Mouse (Mus musculus): ENCODE results near the gene Cer1. TPM values are rescaled to one million over a fixed set of nuclear protein-coding genes. Genes with fewer than 3 reads are reported as not detected.

Cer1 gene
- under 1 TPM; 0.26 to 0.32 TPM for total RNA-seq (2021)

- no peak for DNase-seq (ENCODE audit: extremely low spot score in 1 of 2, low spot score in 2 of 2)
Observed at GRCm38 (mm10) chr4:82884636-82885534, at the start of gene Cer1. Cer1 (minus strand) TSS chr4:82885148.

DNA sequence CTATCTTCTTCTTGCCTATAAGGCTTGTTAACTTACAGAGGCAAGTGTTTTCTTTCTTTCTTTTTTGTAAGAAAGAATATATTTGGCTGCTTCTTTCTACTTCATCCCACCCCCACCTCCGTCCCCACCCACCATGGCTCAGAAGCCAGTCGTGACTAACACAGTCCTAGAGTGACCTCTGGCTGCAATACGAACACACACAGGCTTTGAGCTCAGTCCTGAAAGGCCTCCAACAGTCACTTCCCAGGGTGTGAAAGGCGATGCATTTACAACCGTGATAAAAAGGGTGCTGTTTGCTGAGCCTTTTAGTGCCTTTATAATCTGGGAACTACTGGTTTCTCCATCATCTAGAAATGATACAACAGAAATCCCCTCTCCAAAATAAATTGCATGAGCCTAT, 49.4 kb upstream of the Cer1 start:
- DNase-seq (ENCODE audit: extremely low spot score in 1 of 2, low spot score in 2 of 2), result peak; percentile 42 to 48
- intact Hi-C loops (cut with DNase I), result loop anchor here (5.0 to 10.0 kb wide), 6 partner anchors 77 to 1760 kb away; partner anchors contain the start of gene Zdhhc21

More at GRCm38 (mm10) chr4:82884636-82885534, at the start of gene Cer1:
- intact Hi-C loops (cut with DNase I), result no loop called here

DNA sequence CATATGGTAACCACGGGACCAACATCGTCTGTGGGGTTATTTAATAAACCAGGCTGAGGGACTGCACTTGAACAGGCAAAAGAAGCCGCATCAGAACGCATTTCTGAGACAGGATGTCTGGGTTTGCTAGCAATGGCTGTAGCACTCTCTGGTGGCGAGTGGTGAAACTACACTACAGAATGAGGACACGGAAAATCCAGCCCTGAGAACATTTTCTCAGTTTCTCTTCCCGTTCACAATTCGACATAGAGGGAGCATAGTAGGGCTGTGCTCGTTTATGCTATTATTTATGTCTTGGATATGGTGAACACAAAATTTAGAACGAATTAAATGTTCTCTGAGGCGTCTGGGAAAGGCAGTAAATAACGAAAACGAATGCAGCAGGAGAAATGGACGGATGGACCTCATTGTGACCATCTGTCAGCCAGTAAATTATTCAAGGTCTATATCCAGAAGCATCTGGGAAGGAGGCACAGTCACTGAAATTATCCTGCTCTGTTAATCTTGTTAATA, 48.8 kb upstream of the Cer1 start:
- DNase-seq (ENCODE audit: extremely low spot score in 1 of 2, low spot score in 2 of 2), result peak; percentile 80 to 86
- intact Hi-C loops (cut with DNase I), result loop anchor here (5.0 to 10.0 kb wide), 6 partner anchors 76 to 1759 kb away; partner anchors contain the start of gene Zdhhc21

GRCm38 (mm10) chr4:82930079-82930478, 45.1 kb upstream of the Cer1 start:
- DNase-seq (ENCODE audit: extremely low spot score in 1 of 2, low spot score in 2 of 2), result no peak
- intact Hi-C loops (cut with DNase I), result loop anchor here (5.0 to 10.0 kb wide), 6 partner anchors 73 to 1755 kb away; partner anchors contain the start of gene Zdhhc21

- intact Hi-C loops (cut with DNase I), result no loop called here
- no peak for DNase-seq (ENCODE audit: extremely low spot score in 1 of 2, low spot score in 2 of 2)
Observed at GRCm38 (mm10) chr4:82921962-82922361, 37.0 kb upstream of the Cer1 start.

- intact Hi-C loops (cut with DNase I), result loop anchor here (5.0 kb wide), 1 partner anchor 61 kb away; the partner anchor contains the start of gene Zdhhc21
- DNase-seq (ENCODE audit: extremely low spot score in 1 of 2, low spot score in 2 of 2), result no peak
Observed at GRCm38 (mm10) chr4:82918625-82919024, 33.7 kb upstream of the Cer1 start.

DNA sequence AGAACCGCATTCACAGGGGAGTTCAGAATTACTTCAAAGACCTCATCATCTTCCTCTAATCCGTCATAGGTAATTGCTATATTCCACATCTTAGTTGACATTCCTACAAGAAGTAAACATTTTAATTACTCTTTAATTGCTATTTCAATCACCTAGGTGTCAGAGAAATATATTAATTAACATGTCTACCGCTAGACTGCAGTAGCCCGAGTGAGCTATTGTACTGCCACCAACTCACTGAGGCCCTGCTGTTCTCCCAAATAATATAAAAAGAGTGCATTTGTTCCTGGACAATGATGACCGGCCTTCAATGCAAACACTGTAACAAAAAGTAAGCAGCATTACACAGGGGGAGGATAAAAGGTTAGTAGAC, 31.7 kb upstream of the Cer1 start:
- intact Hi-C loops (cut with DNase I), result loop anchor here (5.0 kb wide), 1 partner anchor 59 kb away; the partner anchor contains the start of gene Zdhhc21
- no peak for DNase-seq (ENCODE audit: extremely low spot score in 1 of 2, low spot score in 2 of 2)

- DNase-seq (ENCODE audit: extremely low spot score in 1 of 2, low spot score in 2 of 2), result peak; percentile 45 to 60
- intact Hi-C loops (cut with DNase I), result loop anchor here (5.0 kb wide), 1 partner anchor 59 kb away; the partner anchor contains the start of gene Zdhhc21
Observed at GRCm38 (mm10) chr4:82916003-82916677, 31.2 kb upstream of the Cer1 start.

GRCm38 (mm10) chr4:82915576-82915975, 30.6 kb upstream of the Cer1 start:
- intact Hi-C loops (cut with DNase I), result loop anchor here (5.0 kb wide), 1 partner anchor 58 kb away; the partner anchor contains the start of gene Zdhhc21
- no peak for DNase-seq (ENCODE audit: extremely low spot score in 1 of 2, low spot score in 2 of 2)

DNA sequence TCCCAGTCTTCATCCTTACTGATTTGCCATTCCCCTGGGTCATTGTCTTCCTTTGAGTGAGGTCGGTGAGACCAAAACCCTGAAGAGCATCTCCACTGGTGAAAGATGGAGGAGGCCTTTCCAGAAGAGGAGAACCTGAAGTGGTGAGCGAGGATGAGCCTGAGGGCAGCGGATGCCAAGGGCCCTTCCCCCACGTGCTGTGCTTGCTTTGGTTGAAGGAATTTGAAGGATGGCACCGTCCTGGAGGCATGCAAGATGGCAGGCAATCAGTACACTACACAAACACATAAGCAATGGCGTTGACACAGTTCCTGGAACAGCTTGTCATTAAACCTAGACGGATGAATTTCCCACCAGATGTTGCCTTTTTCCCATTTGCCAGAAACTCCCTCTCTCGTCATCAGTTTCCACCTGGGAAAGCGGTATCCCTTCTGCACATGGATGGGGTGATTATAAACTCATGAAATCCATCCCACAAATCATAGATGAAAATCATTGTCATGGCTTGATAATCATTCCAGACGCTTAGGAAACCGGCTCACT, 29.7 kb upstream of the Cer1 start:
- intact Hi-C loops (cut with DNase I), result loop anchor here (5.0 kb wide), 1 partner anchor 57 kb away; the partner anchor contains the start of gene Zdhhc21
- no peak for DNase-seq (ENCODE audit: extremely low spot score in 1 of 2, low spot score in 2 of 2)

GRCm38 (mm10) chr4:82895227-82895626, 10.3 kb upstream of the Cer1 start:
- intact Hi-C loops (cut with DNase I), result no loop called here
- DNase-seq (ENCODE audit: extremely low spot score in 1 of 2, low spot score in 2 of 2), result no peak

GRCm38 (mm10) chr4:82892247-82892646, 7.3 kb upstream of the Cer1 start:
- intact Hi-C loops (cut with DNase I), result no loop called here
- DNase-seq (ENCODE audit: extremely low spot score in 1 of 2, low spot score in 2 of 2), result no peak

DNA sequence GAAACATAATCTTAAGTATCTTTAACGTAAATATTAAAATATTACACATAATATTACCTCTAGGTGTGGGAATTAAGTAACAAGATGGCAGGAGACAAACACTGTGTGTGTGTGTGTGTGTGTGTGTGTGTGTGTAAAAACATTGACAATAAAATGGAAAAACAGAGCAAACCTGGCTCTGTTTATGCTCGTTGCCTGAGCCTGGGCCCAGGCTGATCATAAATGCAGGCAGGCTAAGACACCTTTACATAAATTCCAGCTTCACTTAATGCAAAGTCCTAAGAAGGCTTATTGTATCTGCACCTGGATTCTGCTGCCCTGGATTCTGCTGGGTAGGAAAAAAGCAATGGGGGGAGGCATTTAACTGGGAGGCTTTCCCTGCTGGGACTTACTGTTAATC, 6.6 kb upstream of the Cer1 start:
- DNase-seq (ENCODE audit: extremely low spot score in 1 of 2, low spot score in 2 of 2), result no peak
- intact Hi-C loops (cut with DNase I), result no loop called here

DNA sequence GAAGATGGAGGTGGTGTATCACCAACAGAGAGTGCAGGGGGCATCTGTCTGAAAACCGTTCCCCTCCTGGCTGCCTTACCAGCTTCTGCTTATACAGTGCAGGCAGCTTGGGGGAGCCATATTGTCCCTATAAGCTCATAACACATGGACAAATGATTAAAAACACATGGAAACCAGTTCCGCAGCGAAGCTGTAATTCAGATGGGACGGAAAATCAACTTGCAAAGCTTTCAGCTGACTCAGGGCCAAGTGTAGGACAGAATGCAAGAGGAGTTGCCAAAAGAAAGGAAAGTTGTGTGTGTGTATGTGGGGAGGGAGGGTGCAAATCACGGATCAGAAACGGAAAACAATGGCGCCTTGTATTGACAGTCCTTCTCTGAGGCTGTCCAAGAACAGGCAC, 6.1 kb upstream of the Cer1 start:
- DNase-seq (ENCODE audit: extremely low spot score in 1 of 2, low spot score in 2 of 2), result no peak
- intact Hi-C loops (cut with DNase I), result no loop called here

DNA sequence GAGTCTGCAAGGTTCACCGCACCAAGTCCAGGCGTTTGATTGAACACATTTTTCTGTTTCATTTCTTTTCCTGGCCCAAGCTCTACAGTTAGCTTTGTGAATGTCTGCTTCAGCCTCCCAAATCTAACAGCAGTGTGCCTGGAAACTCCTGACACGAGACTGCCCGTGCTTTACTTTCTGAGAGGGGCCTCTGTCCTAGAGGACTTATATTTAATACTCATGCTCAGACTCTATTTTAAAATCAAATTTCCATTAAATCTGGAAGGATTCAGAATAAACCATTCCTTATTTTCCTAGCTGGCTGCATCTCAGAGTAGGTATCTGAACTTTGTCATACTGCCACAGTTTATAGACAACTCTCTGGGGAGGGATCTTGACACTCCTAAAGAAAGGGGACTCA, 5.6 kb upstream of the Cer1 start:
- no peak for DNase-seq (ENCODE audit: extremely low spot score in 1 of 2, low spot score in 2 of 2)
- intact Hi-C loops (cut with DNase I), result no loop called here

- no peak for DNase-seq (ENCODE audit: extremely low spot score in 1 of 2, low spot score in 2 of 2)
- intact Hi-C loops (cut with DNase I), result no loop called here
Observed at GRCm38 (mm10) chr4:82886148-82886547, 1.2 kb upstream of the Cer1 start.

- DNase-seq (ENCODE audit: extremely low spot score in 1 of 2, low spot score in 2 of 2), result no peak
- intact Hi-C loops (cut with DNase I), result no loop called here
Observed at GRCm38 (mm10) chr4:82885535-82885913, 576 bp upstream of the Cer1 start.

- intact Hi-C loops (cut with DNase I), result no loop called here
- peak in 1 of 2 experiments; percentile 29 for DNase-seq (ENCODE audit: extremely low spot score in 1 of 2, low spot score in 2 of 2)
Observed at GRCm38 (mm10) chr4:82882500-82882899, 2.4 kb downstream of the Cer1 start.

DNA sequence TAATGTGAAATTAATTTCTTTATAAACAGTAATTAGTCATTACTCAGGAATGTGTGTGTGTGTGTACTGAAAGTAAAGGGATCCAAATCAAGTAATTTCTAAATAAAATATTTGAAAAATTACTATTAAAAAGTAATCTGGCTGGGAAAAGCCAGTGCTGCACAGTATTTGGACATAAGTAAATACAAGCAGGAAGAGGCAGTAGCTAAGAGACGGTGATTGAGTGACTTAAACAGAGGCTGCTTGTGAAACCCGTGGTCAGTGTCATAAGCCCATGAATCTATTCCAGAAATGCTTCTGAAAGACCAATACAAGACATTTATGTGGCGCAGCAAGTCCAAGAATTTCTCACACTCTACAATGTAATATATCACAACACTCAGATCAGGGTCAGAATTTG, 3.6 kb downstream of the Cer1 start:
- DNase-seq (ENCODE audit: extremely low spot score in 1 of 2, low spot score in 2 of 2), result no peak
- intact Hi-C loops (cut with DNase I), result no loop called here
